Mouse (Mus musculus) ovary, postnatal 36 days (tissue): ENCODE results near the gene Spin2c.

Source experiments
- DNase-seq: peaks from one replicate; pipeline ENCODE4 v3.0.0; 2022; ENCODE audit warnings: low spot score, mixed read lengths

Spin2c gene

GRCm38 (mm10) chrX:153831951-153832561 is at the start of gene Spin2c:
Gene Spin2c, plus strand, starts transcription at chrX:153832225.
- peak; percentile 52 for DNase-seq

DNA sequence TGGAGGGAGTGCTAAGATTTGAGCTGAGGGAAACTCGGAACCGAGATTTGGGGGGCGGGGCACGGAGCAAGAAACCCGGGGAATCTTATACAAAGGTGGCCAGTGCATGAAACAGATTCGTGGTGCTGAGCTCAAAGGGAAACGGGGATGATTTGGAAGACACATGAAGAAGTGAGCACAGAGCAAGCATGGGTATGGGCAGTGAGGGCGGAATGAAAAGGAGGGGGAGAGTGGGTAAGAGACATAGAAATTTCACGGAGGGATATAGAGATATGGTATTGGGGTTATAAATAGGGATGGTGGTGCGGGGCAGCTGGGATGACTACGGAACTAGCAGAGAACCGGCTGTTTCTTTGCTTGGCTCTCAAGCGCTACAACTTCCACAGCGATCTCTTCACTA is 581 bp downstream of the Spin2c start:
- no peak for DNase-seq
